Mouse (Mus musculus): ENCODE data around the gene Pigh.

DNA sequence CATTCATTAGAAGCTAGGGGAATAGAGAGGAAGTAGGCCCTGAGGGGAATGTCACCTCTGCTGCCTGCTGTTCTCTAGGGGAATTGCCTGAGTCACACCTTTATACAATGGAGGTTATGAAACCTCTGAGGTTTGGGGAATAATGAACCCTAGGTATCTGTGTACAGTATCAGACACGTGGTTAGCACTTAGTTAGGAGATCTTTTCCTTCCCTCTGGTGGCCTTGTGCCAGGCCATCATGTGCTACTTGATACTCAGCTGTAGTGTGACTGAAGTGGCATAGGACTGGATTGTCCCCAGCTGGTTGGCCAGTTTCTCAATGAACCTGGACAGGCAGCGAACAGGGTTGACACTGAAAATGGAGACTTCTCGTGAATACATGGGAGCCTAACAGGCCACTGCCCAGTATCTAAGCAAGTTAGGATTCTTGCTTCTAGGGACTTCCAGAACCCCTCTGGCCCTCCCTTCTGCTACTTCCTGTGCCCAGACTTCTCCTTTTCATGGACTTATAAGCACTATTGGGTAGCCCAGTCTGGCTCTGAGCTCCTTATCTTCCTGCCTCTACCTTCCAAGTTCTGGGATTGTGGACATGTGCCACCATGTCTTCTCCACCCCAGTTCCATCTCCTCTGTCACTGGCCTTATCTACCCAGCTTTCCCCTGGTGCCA lies 38.8 kb downstream of the Pigh start:
- TF ChIP-seq CTCF (IDR thresholded peaks at IDR 0.05; ENCODE audit: low read depth, low read length) (no peak), POLR2A (IDR thresholded peaks at IDR 0.05; ENCODE audit: insufficient read depth, low read length) (no peak), EP300 (IDR thresholded peaks at IDR 0.05; ENCODE audit: insufficient read depth, low read depth, low read length) (no peak)
